Mouse (Mus musculus) CH12.LX (cell line): ENCODE measurements around the gene Hpse2. TPM values are rescaled to one million over a fixed set of nuclear protein-coding genes. Genes with fewer than 3 reads are reported as not detected.

ENCODE experiments used
- DNase-seq: peaks from one replicate; pipeline ENCODE4 v3.0.0-alpha.2; 2013; ENCODE audit errors: extremely low read depth
- H3K27ac ChIP-seq: 2 replicates; pipeline ENCODE4 v1.5.1; 2012; ENCODE audit warnings: low read depth, mild to moderate bottlenecking, control low read depth, moderate library complexity; ENCODE audit not compliant: insufficient read depth
- H3K27me3 ChIP-seq: replicated peaks from 2 replicates; pipeline ENCODE3; 2012; ENCODE audit warnings: inconsistent platforms
- H3K36me3 ChIP-seq, 2 experiments: replicated peaks in 1 of 2; 2 replicates each; pipeline versions ENCODE3 to v1.6.1; 2012; ENCODE audit warnings: inconsistent platforms in 1 of 2, low read length in 1 of 2, mild to moderate bottlenecking in 1 of 2, mixed read lengths in 1 of 2, moderate library complexity in 1 of 2; ENCODE audit not compliant: control insufficient read depth in 1 of 2, insufficient read depth in 1 of 2
- H3K4me1 ChIP-seq, 2 experiments: 2 replicates each; pipeline ENCODE4 v1.6.1; 2012; ENCODE audit warnings: inconsistent platforms in 1 of 2, moderate library complexity in 1 of 2; ENCODE audit not compliant: insufficient read depth in 2 of 2, control insufficient read depth in 1 of 2
- H3K4me2 ChIP-seq: 2 replicates; pipeline ENCODE4 v1.6.1; 2012; ENCODE audit warnings: low read depth, mild to moderate bottlenecking, control low read depth; ENCODE audit not compliant: poor library complexity, insufficient read depth, severe bottlenecking
- H3K4me3 ChIP-seq, 3 experiments: fragments of 150-350 bp in 1 of 3; sonication (generic) in 1 of 3; replicated peaks in 1 of 3; 2 replicates each; pipeline versions ENCODE3 to v1.5.1; 2011 to 2012; ENCODE audit warnings: low read depth in 2 of 3, low read length in 2 of 3, mild to moderate bottlenecking in 2 of 3, moderate library complexity in 2 of 3, control low read depth in 1 of 3, improper control_type of control experiment in 1 of 3, inconsistent platforms in 1 of 3, mixed read lengths in 1 of 3; ENCODE audit not compliant: poor library complexity in 1 of 3
- H3K79me2 ChIP-seq: replicated peaks from 2 replicates; pipeline ENCODE4 v1.6.1; 2012; ENCODE audit warnings: mild to moderate bottlenecking, moderate library complexity; ENCODE audit not compliant: control insufficient read depth, poor library complexity, insufficient read depth, severe bottlenecking; ENCODE audit errors: extremely low read depth
- H3K9ac ChIP-seq: 2 replicates; pipeline ENCODE4 v1.6.1; 2012; ENCODE audit warnings: low read depth, mild to moderate bottlenecking, control low read depth, moderate library complexity; ENCODE audit not compliant: insufficient read depth
- H3K9me3 ChIP-seq: replicated peaks from 2 replicates; pipeline ENCODE3; 2012; ENCODE audit warnings: low read length, inconsistent platforms, mixed read lengths
- CHD1 ChIP-seq: IDR thresholded peaks from 2 replicates; pipeline ENCODE4 v1.6.1; 2012; ENCODE audit warnings: low read depth, low read length, improper control_type of control experiment, inconsistent platforms
- CTCF ChIP-seq, 2 experiments: IDR thresholded peaks in 1 of 2; conservative IDR thresholded peaks in 1 of 2; 2 replicates each; pipeline ENCODE4 v1.5.1; 2011 to 2012; ENCODE audit warnings: low read depth in 2 of 2, low read length in 2 of 2, improper control_type of control experiment in 1 of 2, inconsistent platforms in 1 of 2, mild to moderate bottlenecking in 1 of 2, moderate library complexity in 1 of 2
- HCFC1 ChIP-seq: IDR thresholded peaks from 2 replicates; pipeline ENCODE4 v1.6.1; 2012; ENCODE audit warnings: low read depth, mild to moderate bottlenecking, inconsistent platforms, low read length, improper control_type of control experiment
- IRF4 ChIP-seq: IDR thresholded peaks from 2 replicates; pipeline ENCODE4 v1.6.1; 2014; ENCODE audit warnings: low read depth, mild to moderate bottlenecking, inconsistent platforms, low read length, improper control_type of control experiment
- JUND ChIP-seq: conservative IDR thresholded peaks from 2 replicates; pipeline ENCODE4 v1.6.1; 2011; ENCODE audit warnings: low read depth, low read length, improper control_type of control experiment
- MAFK ChIP-seq: IDR thresholded peaks from 2 replicates; pipeline ENCODE4 v1.6.1; 2011; ENCODE audit warnings: low read length, improper control_type of control experiment; ENCODE audit not compliant: insufficient replicate concordance
- MAZ ChIP-seq: IDR thresholded peaks from 2 replicates; pipeline ENCODE4 v1.6.1; 2012; ENCODE audit warnings: low read depth, mild to moderate bottlenecking, inconsistent platforms, low read length, improper control_type of control experiment, moderate library complexity
- MXI1 ChIP-seq: IDR thresholded peaks from 2 replicates; pipeline ENCODE4 v1.6.1; 2011; ENCODE audit warnings: mild to moderate bottlenecking, low read depth, low read length, improper control_type of control experiment
- NELFE ChIP-seq: IDR thresholded peaks from 2 replicates; pipeline ENCODE4 v1.6.1; 2011; ENCODE audit warnings: low read depth, low read length, improper control_type of control experiment
- NRF1 ChIP-seq: IDR thresholded peaks from 2 replicates; pipeline ENCODE4 v1.6.1; 2014; ENCODE audit warnings: low read depth, mild to moderate bottlenecking, inconsistent platforms, low read length, improper control_type of control experiment, moderate library complexity
- POLR2AphosphoS2 ChIP-seq: IDR thresholded peaks from 2 replicates; pipeline ENCODE4 v1.6.1; 2011; ENCODE audit warnings: low read depth, low read length, improper control_type of control experiment
- SIN3A ChIP-seq: IDR thresholded peaks from 2 replicates; pipeline ENCODE4 v1.6.1; 2012; ENCODE audit warnings: low read length, improper control_type of control experiment, inconsistent platforms
- TCF12 ChIP-seq: IDR thresholded peaks from 2 replicates; pipeline ENCODE4 v1.6.1; 2014; ENCODE audit warnings: low read depth, mild to moderate bottlenecking, inconsistent platforms, low read length, improper control_type of control experiment
- UBTF ChIP-seq: IDR thresholded peaks from 2 replicates; pipeline ENCODE4 v1.6.1; 2012; ENCODE audit warnings: low read depth, mild to moderate bottlenecking, inconsistent platforms, low read length, improper control_type of control experiment, moderate library complexity
- USF1 ChIP-seq: IDR thresholded peaks from 2 replicates; pipeline ENCODE4 v1.6.1; 2014; ENCODE audit warnings: low read depth, mild to moderate bottlenecking, inconsistent platforms, low read length, improper control_type of control experiment
- USF2 ChIP-seq: conservative IDR thresholded peaks from 2 replicates; pipeline ENCODE4 v1.6.1; 2011; ENCODE audit warnings: low read depth, low read length, improper control_type of control experiment
- ZMIZ1 ChIP-seq: IDR thresholded peaks from 2 replicates; pipeline ENCODE4 v1.6.1; 2012; ENCODE audit warnings: low read depth, mild to moderate bottlenecking, inconsistent platforms, low read length, improper control_type of control experiment
- dilution Hi-C: fragments of 300-500 bp; cut with MboI; formaldehyde crosslinking; loops from 2 replicates; pipeline ENCODE4 v1.14.3; 2020; ENCODE audit warnings: low sequenced_read_pairs; ENCODE audit not compliant: extremely low pct_unique_long_range_greater_than_20kb, extremely low pct_ligation_motif_present
- in situ Hi-C: fragments of 300-500 bp; cut with MboI; formaldehyde crosslinking; loops from 3 replicates; pipeline ENCODE4 v1.14.3; 2019; ENCODE audit warnings: low sequenced_read_pairs, low pct_ligation_motif_present, low pct_unique_long_range_greater_than_20kb, mixed read lengths
- polyA plus RNA-seq: library from polyadenylated mRNA; unstranded; fragments of >175 nt; gene quantifications from 2 replicates; pipeline ENCODE4 v1.2.1, GENCODE M21; 2012; ENCODE audit warnings: low read depth; ENCODE audit not compliant: insufficient read length
- total RNA-seq, 2 experiments: library from RNA; depleted of rRNA; stranded (reverse); fragments of 300-350 nt in 1 of 2; fragments of >200 nt in 1 of 2; gene quantifications; 2 replicates each; pipeline ENCODE4 v1.2.3; 2012 to 2014

The Hpse2 gene
- total and polyA plus RNA-seq, 3 experiments = not detected

GRCm38 (mm10) chr19:42827843-42828242 is 560.3 kb downstream of the Hpse2 start:
- Histone ChIP-seq H3K4me1 (0 out of 4 replicates have a peak, but pooled peaks cover 2% of the 10 kb centered on the region in 2 experiments), H3K4me3 (no peak overlapping the region), H3K79me2 (no peaks in the 10 kb centered on the region), H3K9me3 (peaks cover 2% of the 10 kb centered on the region), H3K27ac (no peak overlapping the region), H3K4me2 (no peak overlapping the region), H3K36me3 (no peaks in the 10 kb centered on the region), H3K9ac (no peak overlapping the region), H3K27me3 (no peaks in the 10 kb centered on the region)
- no peak for DNase-seq
- in situ Hi-C loops (no loop called here), dilution Hi-C loops (no loop called here)
- TF ChIP-seq CTCF (conservative IDR thresholded peaks at IDR 0.05 in 1 of 2, IDR thresholded peaks at IDR 0.05 in 1 of 2; ENCODE audit: low read depth in 2 of 2, low read length in 2 of 2) (no peak), POLR2AphosphoS2 (no peak), TCF12 (no peak), USF1 (no peak), CHD1 (no peak), UBTF (no peak), MAZ (no peak), MAFK (no peak), USF2 (no peak), IRF4 (no peak), MXI1 (no peak), HCFC1 (no peak), JUND (no peak), SIN3A (no peak), ZMIZ1 (no peak), NELFE (no peak), NRF1 (no peak)

GRCm38 (mm10) chr19:42820109-42820508 is 568.0 kb downstream of the Hpse2 start:
- no peak overlapping the region for H3K4me3 ChIP-seq
- no peak overlapping the region for H3K4me2 ChIP-seq
- no peaks in the 10 kb centered on the region for H3K27me3 ChIP-seq
- no peaks in the 10 kb centered on the region for H3K4me1 ChIP-seq
- no peaks in the 10 kb centered on the region for H3K9me3 ChIP-seq
- H3K9ac ChIP-seq = no peak overlapping the region
- no peaks in the 10 kb centered on the region for H3K79me2 ChIP-seq
- TF ChIP-seq IRF4 (no peak), HCFC1 (no peak)
- dilution Hi-C loops (no loop called here), in situ Hi-C loops (no loop called here)
- no peak overlapping the region for H3K27ac ChIP-seq
- no peak for DNase-seq
- H3K36me3 ChIP-seq = no peaks in the 10 kb centered on the region
